Mouse (Mus musculus): ENCODE measurements around the gene Pim3.

DNA sequence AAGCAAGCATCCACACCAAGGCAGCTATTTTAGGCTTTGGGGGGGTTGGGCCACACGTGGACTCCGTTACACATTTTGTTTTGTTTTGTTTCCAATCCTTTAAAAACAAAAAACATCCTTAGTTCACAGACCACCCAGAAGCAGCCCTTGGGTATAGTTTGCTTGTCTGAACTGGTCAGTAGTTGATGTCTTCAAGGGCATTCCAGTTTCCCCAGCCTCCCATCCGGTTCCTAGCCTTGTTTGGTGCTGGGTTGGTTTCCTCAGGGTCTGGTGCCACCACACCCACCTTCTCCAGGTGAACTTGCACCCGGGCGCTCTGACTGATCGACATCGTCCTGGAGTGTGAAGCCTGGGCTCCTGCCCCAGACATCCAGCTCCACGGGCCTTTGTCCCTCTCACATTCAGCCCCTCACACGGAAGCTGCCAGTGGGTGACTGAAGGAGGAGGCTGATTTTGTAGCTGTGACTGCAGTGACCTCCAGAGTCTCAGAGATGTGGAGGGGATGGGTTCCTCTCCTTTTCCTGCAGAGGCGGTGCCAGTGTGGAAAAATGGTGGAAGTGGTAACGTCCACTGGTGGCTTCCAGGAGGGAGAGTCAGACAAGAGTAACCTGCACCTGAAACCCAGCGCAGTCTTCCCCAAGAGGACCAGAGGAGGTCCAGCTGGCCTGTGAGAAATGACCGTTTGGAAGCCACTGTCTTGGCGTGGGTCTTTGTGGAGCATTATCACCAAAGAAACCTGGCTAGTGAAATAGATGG is 42.2 kb downstream of the Pim3 start:
- TF ChIP-seq TAL1 (IDR thresholded peaks at IDR 0.05; ENCODE audit: low read length), result no peak
- no peak for TF ChIP-seq GATA1 (IDR thresholded peaks at IDR 0.05; ENCODE audit: low read length)

All from erythroblast, embryonic 14.5 days (primary cell).